Mouse (Mus musculus): ENCODE measurements around the gene Sppl3. TPM values are rescaled to one million over a fixed set of nuclear protein-coding genes. Genes with fewer than 3 reads are reported as not detected.
"Not testable (repeated sequence)": the region's sequence is repeated elsewhere in the genome, so short reads cannot be mapped to it uniquely, and the experiment has no call there.

Sppl3 gene
- total RNA-seq, 1 experiment = 56.1 TPM

- no peak within 1 kb of the TSS for H3K27ac ChIP-seq (ENCODE audit: insufficient read depth, low read depth, low read length, poor library complexity, severe bottlenecking)
- H3K9me3 ChIP-seq (ENCODE audit: control insufficient read depth, insufficient read depth, low read depth, low read length) = no peaks in the 10 kb centered on the region
- DNase-seq (ENCODE audit: low read depth, low spot score) = no peak
- in situ Hi-C loops (cut with MboI; ENCODE audit: low sequenced_read_pairs in 2 of 2, unreplicated experiment in 2 of 2) = no loop called here
- no peak within 1 kb of the TSS for H3K9ac ChIP-seq (ENCODE audit: insufficient read depth, low read depth, low read length, poor library complexity, severe bottlenecking)
- no peak within 1 kb of the TSS for H3K4me3 ChIP-seq (ENCODE audit: insufficient read depth in 1 of 2, low read depth in 1 of 2, low read length in 2 of 2, poor library complexity in 1 of 2, severe bottlenecking in 1 of 2)
- TF ChIP-seq MAFK (IDR thresholded peaks at IDR 0.05; ENCODE audit: insufficient read depth, low read depth, low read length) (no peak), HCFC1 (IDR thresholded peaks at IDR 0.05; ENCODE audit: borderline replicate concordance, insufficient read depth, low read length) (no peak), ZC3H11A (IDR thresholded peaks at IDR 0.05; ENCODE audit: borderline replicate concordance, low read depth, low read length) (no peak), ZNF384 (IDR thresholded peaks at IDR 0.05; ENCODE audit: low read depth, low read length) (no peak), CHD2 (IDR thresholded peaks at IDR 0.05; ENCODE audit: low read depth, low read length) (no peak)
- H3K36me3 ChIP-seq (ENCODE audit: control insufficient read depth, insufficient read depth, low read length, poor library complexity, severe bottlenecking) = peaks cover 37% of the 10 kb centered on the region
- H3K4me1 ChIP-seq (ENCODE audit: control insufficient read depth in 2 of 2, insufficient read depth in 2 of 2, low read length in 2 of 2, poor library complexity in 1 of 2) = no peaks in the 10 kb centered on the region
Observed at GRCm38 (mm10) chr5:115098195-115098594, 87.3 kb downstream of the Sppl3 start, which contains the start of gene Gm10401. TSS of gene Gm10401 (minus strand) at chr5:115098295.

GRCm38 (mm10) chr5:115099530-115099929 is 88.6 kb downstream of the Sppl3 start:
- Histone ChIP-seq H3K4me3 (ENCODE audit: insufficient read depth in 1 of 2, low read depth in 1 of 2, low read length in 2 of 2, poor library complexity in 1 of 2, severe bottlenecking in 1 of 2) (no peak overlapping the region), H3K4me1 (ENCODE audit: control insufficient read depth in 2 of 2, insufficient read depth in 2 of 2, low read length in 2 of 2, poor library complexity in 1 of 2) (no peaks in the 10 kb centered on the region), H3K27ac (ENCODE audit: insufficient read depth, low read depth, low read length, poor library complexity, severe bottlenecking) (no peak overlapping the region), H3K36me3 (ENCODE audit: control insufficient read depth, insufficient read depth, low read length, poor library complexity, severe bottlenecking) (peaks cover 37% of the 10 kb centered on the region), H3K9ac (ENCODE audit: insufficient read depth, low read depth, low read length, poor library complexity, severe bottlenecking) (no peak overlapping the region), H3K9me3 (ENCODE audit: control insufficient read depth, insufficient read depth, low read depth, low read length) (no peaks in the 10 kb centered on the region)
- no peak for DNase-seq (ENCODE audit: low read depth, low spot score)
- in situ Hi-C loops (cut with MboI; ENCODE audit: low sequenced_read_pairs in 2 of 2, unreplicated experiment in 2 of 2) = no loop called here
- TF ChIP-seq CHD2 (IDR thresholded peaks at IDR 0.05; ENCODE audit: low read depth, low read length) = no peak
- TF ChIP-seq ZC3H11A (IDR thresholded peaks at IDR 0.05; ENCODE audit: borderline replicate concordance, low read depth, low read length) = no peak
- no peak for TF ChIP-seq HCFC1 (IDR thresholded peaks at IDR 0.05; ENCODE audit: borderline replicate concordance, insufficient read depth, low read length)

- TF ChIP-seq HCFC1 (IDR thresholded peaks at IDR 0.05; ENCODE audit: borderline replicate concordance, insufficient read depth, low read length) = no peak
- TF ChIP-seq MAFK (IDR thresholded peaks at IDR 0.05; ENCODE audit: insufficient read depth, low read depth, low read length) = no peak
- TF ChIP-seq ZNF384 (IDR thresholded peaks at IDR 0.05; ENCODE audit: low read depth, low read length) = no peak
- TF ChIP-seq ZC3H11A (IDR thresholded peaks at IDR 0.05; ENCODE audit: borderline replicate concordance, low read depth, low read length) = no peak
- TF ChIP-seq CHD2 (IDR thresholded peaks at IDR 0.05; ENCODE audit: low read depth, low read length) = no peak
- Histone ChIP-seq H3K4me1 (ENCODE audit: control insufficient read depth in 2 of 2, insufficient read depth in 2 of 2, low read length in 2 of 2, poor library complexity in 1 of 2) (no peaks in the 10 kb centered on the region), H3K9me3 (ENCODE audit: control insufficient read depth, insufficient read depth, low read depth, low read length) (no peaks in the 10 kb centered on the region), H3K27ac (ENCODE audit: insufficient read depth, low read depth, low read length, poor library complexity, severe bottlenecking) (no peak overlapping the region), H3K36me3 (ENCODE audit: control insufficient read depth, insufficient read depth, low read length, poor library complexity, severe bottlenecking) (peaks cover 34% of the 10 kb centered on the region), H3K9ac (ENCODE audit: insufficient read depth, low read depth, low read length, poor library complexity, severe bottlenecking) (no peak overlapping the region), H3K4me3 (ENCODE audit: insufficient read depth in 1 of 2, low read depth in 1 of 2, low read length in 2 of 2, poor library complexity in 1 of 2, severe bottlenecking in 1 of 2) (no peak overlapping the region)
- in situ Hi-C loops (cut with MboI; ENCODE audit: low sequenced_read_pairs in 2 of 2, unreplicated experiment in 2 of 2) = loop anchor here in 1 of 2 experiments (10.0 kb wide), 1 partner anchor 125 kb away; the partner anchor contains the start of gene Hnf1a
- no peak for DNase-seq (ENCODE audit: low read depth, low spot score)
Observed at GRCm38 (mm10) chr5:115099991-115100390, 89.1 kb downstream of the Sppl3 start.

- Histone ChIP-seq H3K9me3 (ENCODE audit: control insufficient read depth, insufficient read depth, low read depth, low read length) (no peaks in the 10 kb centered on the region), H3K27ac (ENCODE audit: insufficient read depth, low read depth, low read length, poor library complexity, severe bottlenecking) (no peak overlapping the region), H3K9ac (ENCODE audit: insufficient read depth, low read depth, low read length, poor library complexity, severe bottlenecking) (no peak overlapping the region), H3K4me1 (ENCODE audit: control insufficient read depth in 2 of 2, insufficient read depth in 2 of 2, low read length in 2 of 2, poor library complexity in 1 of 2) (no peaks in the 10 kb centered on the region), H3K4me3 (ENCODE audit: insufficient read depth in 1 of 2, low read depth in 1 of 2, low read length in 2 of 2, poor library complexity in 1 of 2, severe bottlenecking in 1 of 2) (no peak overlapping the region), H3K36me3 (ENCODE audit: control insufficient read depth, insufficient read depth, low read length, poor library complexity, severe bottlenecking) (peaks cover 29% of the 10 kb centered on the region)
- TF ChIP-seq CHD2 (IDR thresholded peaks at IDR 0.05; ENCODE audit: low read depth, low read length) (no peak), ZC3H11A (IDR thresholded peaks at IDR 0.05; ENCODE audit: borderline replicate concordance, low read depth, low read length) (no peak)
- in situ Hi-C loops (cut with MboI; ENCODE audit: low sequenced_read_pairs in 2 of 2, unreplicated experiment in 2 of 2) = loop anchor here in 1 of 2 experiments (10.0 kb wide), 1 partner anchor 126 kb away; the partner anchor contains the start of gene Hnf1a
- no peak for DNase-seq (ENCODE audit: low read depth, low spot score)
Observed at GRCm38 (mm10) chr5:115100473-115100872, 89.5 kb downstream of the Sppl3 start.

GRCm38 (mm10) chr5:115102231-115102630 is 91.3 kb downstream of the Sppl3 start:
- no peak for TF ChIP-seq HCFC1 (IDR thresholded peaks at IDR 0.05; ENCODE audit: borderline replicate concordance, insufficient read depth, low read length)
- no peak for TF ChIP-seq ZC3H11A (IDR thresholded peaks at IDR 0.05; ENCODE audit: borderline replicate concordance, low read depth, low read length)
- TF ChIP-seq ZNF384 (IDR thresholded peaks at IDR 0.05; ENCODE audit: low read depth, low read length) = no peak
- TF ChIP-seq MAFK (IDR thresholded peaks at IDR 0.05; ENCODE audit: insufficient read depth, low read depth, low read length) = no peak
- no peak for TF ChIP-seq CHD2 (IDR thresholded peaks at IDR 0.05; ENCODE audit: low read depth, low read length)
- in situ Hi-C loops (cut with MboI; ENCODE audit: low sequenced_read_pairs in 2 of 2, unreplicated experiment in 2 of 2) = loop anchor here in 1 of 2 experiments (10.0 kb wide), 1 partner anchor 127 kb away; the partner anchor contains the start of gene Hnf1a
- DNase-seq (ENCODE audit: low read depth, low spot score) = no peak
- Histone ChIP-seq H3K9ac (ENCODE audit: insufficient read depth, low read depth, low read length, poor library complexity, severe bottlenecking) (no peak overlapping the region), H3K9me3 (ENCODE audit: control insufficient read depth, insufficient read depth, low read depth, low read length) (no peaks in the 10 kb centered on the region), H3K36me3 (ENCODE audit: control insufficient read depth, insufficient read depth, low read length, poor library complexity, severe bottlenecking) (peaks cover 15% of the 10 kb centered on the region), H3K4me3 (ENCODE audit: insufficient read depth in 1 of 2, low read depth in 1 of 2, low read length in 2 of 2, poor library complexity in 1 of 2, severe bottlenecking in 1 of 2) (no peak overlapping the region), H3K27ac (ENCODE audit: insufficient read depth, low read depth, low read length, poor library complexity, severe bottlenecking) (no peak overlapping the region), H3K4me1 (ENCODE audit: control insufficient read depth in 2 of 2, insufficient read depth in 2 of 2, low read length in 2 of 2, poor library complexity in 1 of 2) (no peaks in the 10 kb centered on the region)

- H3K36me3 ChIP-seq (ENCODE audit: control insufficient read depth, insufficient read depth, low read length, poor library complexity, severe bottlenecking) = peaks cover 11% of the 10 kb centered on the region
Observed at GRCm38 (mm10) chr5:115103253-115103652, 92.3 kb downstream of the Sppl3 start.

More at GRCm38 (mm10) chr5:115103253-115103652, 92.3 kb downstream of the Sppl3 start:
- not testable (repeated sequence) for H3K4me3 ChIP-seq (ENCODE audit: insufficient read depth in 1 of 2, low read depth in 1 of 2, low read length in 2 of 2, poor library complexity in 1 of 2, severe bottlenecking in 1 of 2); H3K9ac ChIP-seq (ENCODE audit: insufficient read depth, low read depth, low read length, poor library complexity, severe bottlenecking); H3K27ac ChIP-seq (ENCODE audit: insufficient read depth, low read depth, low read length, poor library complexity, severe bottlenecking); H3K9me3 ChIP-seq (ENCODE audit: control insufficient read depth, insufficient read depth, low read depth, low read length); DNase-seq (ENCODE audit: low read depth, low spot score); H3K4me1 ChIP-seq (ENCODE audit: control insufficient read depth in 2 of 2, insufficient read depth in 2 of 2, low read length in 2 of 2, poor library complexity in 1 of 2)
- in situ Hi-C loops (cut with MboI; ENCODE audit: low sequenced_read_pairs in 2 of 2, unreplicated experiment in 2 of 2) = loop anchor here in 1 of 2 experiments (10.0 kb wide), 1 partner anchor 128 kb away; the partner anchor contains the start of gene Hnf1a
